In genomic region chr2:108827106-108827838, GRCm38 (mm10) we compare ENCODE assay signal across 8 mouse cellular contexts.
DNase-seq lines count a peak whose midpoint lies in the region; ATAC-seq and TF ChIP-seq lines count a peak whose summit lies in the region.

No protein-coding gene starts in this region.

- no peak for TF ChIP-seq CTCF in Patski (IDR thresholded peaks at IDR 0.05)

- peaks cover 13% of the 10 kb centered on the region; the same call in 1 of the 2 replicates for H3K4me1 ChIP-seq in heart, embryonic 12.5 days (replicated peaks)
- H3K4me1 ChIP-seq in forebrain, embryonic 11.5 days (replicated peaks; ENCODE audit: control insufficient read depth, insufficient read depth, low read length): peaks cover 2% of the 10 kb centered on the region; the same call in 1 of the 2 replicates
- 0 out of 2 replicates have a peak, but pooled peaks cover 2% of the 10 kb centered on the region for H3K4me1 ChIP-seq in limb, embryonic 11.5 days (ENCODE audit: control insufficient read depth, insufficient read depth, low read length)
- H3K4me1 ChIP-seq in stomach, embryonic 16.5 days (ENCODE audit: control insufficient read depth, insufficient read depth, low read length): peaks cover 9% of the 10 kb centered on the region

- no peak for DNase-seq in heart, adult 9 months (ENCODE audit: low spot score in 2 of 2)
- peak; percentile 27 for DNase-seq in Patski (ENCODE audit: low read depth, low spot score)
- DNase-seq in forebrain, embryonic 11.5 days (ENCODE audit: low spot score): peak; percentile 61
- DNase-seq in limb, embryonic 11.5 days (ENCODE audit: low spot score): peak; percentile 45
- no peak for DNase-seq in thymus, postnatal 14 days

- peak overlapping the region; percentile 52 for H3K4me2 ChIP-seq in heart, embryonic 12.5 days
- peak overlapping the region; percentile 29 for H3K4me2 ChIP-seq in forebrain, embryonic 11.5 days (ENCODE audit: low read depth, low read length, severe bottlenecking)
- peak overlapping the region; percentile 25; the same call in 1 of the 2 replicates for H3K4me2 ChIP-seq in limb, embryonic 11.5 days (ENCODE audit: low read depth, severe bottlenecking)
- H3K4me2 ChIP-seq in stomach, embryonic 16.5 days (ENCODE audit: low read depth, low read length): 0 out of 2 replicates have a peak overlapping the region, but pooled peaks have one; percentile 16

- no peaks in the 10 kb centered on the region for H3K27me3 ChIP-seq in heart, embryonic 12.5 days (replicated peaks)
- no peaks in the 10 kb centered on the region for H3K27me3 ChIP-seq in Patski
- H3K27me3 ChIP-seq in forebrain, embryonic 11.5 days (ENCODE audit: control insufficient read depth, insufficient read depth, low read length): no peaks in the 10 kb centered on the region
- H3K27me3 ChIP-seq in limb, embryonic 11.5 days (ENCODE audit: control insufficient read depth, insufficient read depth, low read length): no peaks in the 10 kb centered on the region
- no peaks in the 10 kb centered on the region for H3K27me3 ChIP-seq in stomach, embryonic 16.5 days (ENCODE audit: control insufficient read depth, insufficient read depth, low read length)

- WGBS in heart, embryonic 12.5 days: 10% methylated on average over 12 of the region's 12 CpGs
- WGBS in forebrain, embryonic 11.5 days: 6% methylated on average over 12 of the region's 12 CpGs
- 12% methylated on average over 12 of the region's 12 CpGs for WGBS in limb, embryonic 11.5 days
- 4% methylated on average over 12 of the region's 12 CpGs for WGBS in stomach, embryonic 16.5 days

- CTCF ChIA-PET in Patski (lab: Charles Lee): no interaction called here

- in situ Hi-C loops in Patski (cut with MboI; ENCODE audit: low pct_unique_long_range_greater_than_20kb): no loop called here

- H3K36me3 ChIP-seq in heart, embryonic 12.5 days: no peaks in the 10 kb centered on the region
- no peaks in the 10 kb centered on the region for H3K36me3 ChIP-seq in forebrain, embryonic 11.5 days (ENCODE audit: control insufficient read depth, insufficient read depth, low read length)
- H3K36me3 ChIP-seq in limb, embryonic 11.5 days (ENCODE audit: control insufficient read depth, insufficient read depth, low read length): no peaks in the 10 kb centered on the region
- H3K36me3 ChIP-seq in stomach, embryonic 16.5 days (ENCODE audit: control insufficient read depth, insufficient read depth, low read length): no peaks in the 10 kb centered on the region

- H3K9ac ChIP-seq in heart, embryonic 12.5 days: no peak overlapping the region
- peak overlapping the region; percentile 7; the same call in 1 of the 2 replicates for H3K9ac ChIP-seq in forebrain, embryonic 11.5 days (ENCODE audit: low read length)
- H3K9ac ChIP-seq in limb, embryonic 11.5 days (ENCODE audit: low read length): no peak overlapping the region
- no peak overlapping the region for H3K9ac ChIP-seq in stomach, embryonic 16.5 days (ENCODE audit: low read length)

- peak; percentile 87 for ATAC-seq in heart, embryonic 12.5 days (ENCODE audit: insufficient number of reproducible peaks, low FRiP score)
- peak; percentile 97 for ATAC-seq in Patski
- ATAC-seq in forebrain, embryonic 11.5 days (replicated peaks; ENCODE audit: low FRiP score): peak; percentile 94
- ATAC-seq in limb, embryonic 11.5 days (ENCODE audit: insufficient number of reproducible peaks, low FRiP score, low TSS enrichment, low read depth): peak; percentile 64; the same call in 1 of the 2 replicates
- ATAC-seq in stomach, embryonic 16.5 days (ENCODE audit: insufficient read depth, low FRiP score): peak; percentile 75; the same call in 1 of the 2 replicates
- ATAC-seq in granulocyte monocyte progenitor cell, adult 5-6 weeks (replicated peaks; ENCODE audit: poor library complexity, severe bottlenecking): no peak

- H3K27ac ChIP-seq in heart, embryonic 12.5 days (ENCODE audit: poor library complexity, severe bottlenecking): peak overlapping the region; percentile 89
- H3K27ac ChIP-seq in forebrain, embryonic 11.5 days (ENCODE audit: low read depth, low read length): 0 out of 2 replicates have a peak overlapping the region, but pooled peaks have one; percentile 25
- no peak overlapping the region for H3K27ac ChIP-seq in limb, embryonic 11.5 days (replicated peaks; ENCODE audit: low read depth, low read length)
- H3K27ac ChIP-seq in stomach, embryonic 16.5 days (ENCODE audit: low read length): no peak overlapping the region

- no peaks in the 10 kb centered on the region for H3K9me3 ChIP-seq in heart, embryonic 12.5 days (replicated peaks)
- no peaks in the 10 kb centered on the region for H3K9me3 ChIP-seq in forebrain, embryonic 11.5 days (ENCODE audit: control insufficient read depth, low read length)
- H3K9me3 ChIP-seq in limb, embryonic 11.5 days (ENCODE audit: control insufficient read depth, low read length): no peaks in the 10 kb centered on the region
- no peaks in the 10 kb centered on the region for H3K9me3 ChIP-seq in stomach, embryonic 16.5 days (replicated peaks; ENCODE audit: control insufficient read depth, low read length)

- POLR2A ChIA-PET in Patski (lab: Charles Lee): no interaction called here

- no peak overlapping the region for H3K4me3 ChIP-seq in heart, embryonic 12.5 days
- no peak overlapping the region for H3K4me3 ChIP-seq in forebrain, embryonic 11.5 days (ENCODE audit: low read depth, low read length)
- no peak overlapping the region for H3K4me3 ChIP-seq in limb, embryonic 11.5 days (ENCODE audit: low read depth, low read length)
- H3K4me3 ChIP-seq in stomach, embryonic 16.5 days (replicated peaks; ENCODE audit: low read length): no peak overlapping the region

Comparison
In these comparisons a context has a peak if more than half of its experiments do, and no peak if none do; other contexts are left out.
1. H3K27ac ChIP-seq: peak in heart, embryonic 12.5 days (single experiment) and forebrain, embryonic 11.5 days (single experiment); none in limb, embryonic 11.5 days (single experiment) and stomach, embryonic 16.5 days (single experiment).
2. DNase-seq: peak in Patski (single experiment), forebrain, embryonic 11.5 days (single experiment) and limb, embryonic 11.5 days (single experiment); none in heart, adult 9 months (0 of 2) and thymus, postnatal 14 days (single experiment).
3. Peak in every context shown above with its lines, with median percentiles within 50 percentile points of each other: H3K4me2 ChIP-seq.